Mouse (Mus musculus) stomach, embryonic 15.5 days (tissue): ENCODE data around the gene Parvb. TPM values are rescaled to one million over a fixed set of nuclear protein-coding genes. Genes with fewer than 3 reads are reported as not detected.

Experiments
- ATAC-seq: fragments of 200-750 bp; cut with Nextera tagmentation; 2 replicates; pipeline ENCODE4 v1.8.0; 2017; ENCODE audit warnings: low read depth, moderate number of reproducible peaks, moderate TSS enrichment; ENCODE audit not compliant: insufficient read depth, low FRiP score
- H3K27ac ChIP-seq: fragments of 300-500 bp; sonication (generic); 2 replicates; pipeline ENCODE4 v1.5.1; 2015; ENCODE audit warnings: mild to moderate bottlenecking, inconsistent platforms
- H3K27me3 ChIP-seq: fragments of 300-500 bp; sonication (generic); replicated peaks from 2 replicates; pipeline ENCODE4 v1.6.1; 2015; ENCODE audit warnings: inconsistent platforms
- H3K36me3 ChIP-seq: fragments of 300-500 bp; sonication (generic); 2 replicates; pipeline ENCODE4 v1.6.1; 2015; ENCODE audit warnings: inconsistent platforms
- H3K4me1 ChIP-seq: fragments of 300-500 bp; sonication (generic); 2 replicates; pipeline ENCODE4 v1.6.1; 2015; ENCODE audit warnings: inconsistent platforms
- H3K4me2 ChIP-seq: fragments of 300-500 bp; sonication (generic); 2 replicates; pipeline ENCODE4 v1.6.1; 2015; ENCODE audit warnings: mild to moderate bottlenecking, inconsistent platforms
- H3K4me3 ChIP-seq: fragments of 300-500 bp; sonication (generic); replicated peaks from 2 replicates; pipeline ENCODE4 v1.5.1; 2015; ENCODE audit warnings: inconsistent platforms
- H3K9ac ChIP-seq: fragments of 300-500 bp; sonication (generic); 2 replicates; pipeline ENCODE4 v1.6.1; 2015; ENCODE audit warnings: inconsistent platforms
- H3K9me3 ChIP-seq: fragments of 300-500 bp; sonication (generic); 2 replicates; pipeline ENCODE4 v1.6.1; 2016; ENCODE audit warnings: inconsistent platforms
- WGBS: fragments of 180-500 bp; shearing (Covaris S2); methylation state at CpG from one replicate; pipeline ENCODE4 v1.1.7; 2015; 5-methylcytosine and 5-hydroxymethylcytosine counted together
- polyA plus RNA-seq: library from polyadenylated mRNA; unstranded; fragments of >200 nt; fragmentation: Nextera tagmentation; extraction: Ambion mirVana; gene quantifications from 2 replicates; pipeline ENCODE4 v1.2.1, GENCODE M21; 2015

Parvb gene
- polyA plus RNA-seq, 1 experiment from 2014 or later, result 3.6 TPM

GRCm38 (mm10) chr15:84218783-84219271 is 13.0 kb upstream of the Parvb start:
- 0 out of 2 replicates have a peak, but pooled peaks cover 7% of the 10 kb centered on the region for H3K4me1 ChIP-seq
- peak overlapping the region; percentile 19; the same call in 1 of the 2 replicates for H3K27ac ChIP-seq
- peak; percentile 32; the same call in 1 of the 2 replicates for ATAC-seq
- H3K9ac ChIP-seq, result no peak overlapping the region
- H3K4me3 ChIP-seq, result no peak overlapping the region
- peaks cover 11% of the 10 kb centered on the region for H3K36me3 ChIP-seq
- no peaks in the 10 kb centered on the region for H3K9me3 ChIP-seq
- H3K4me2 ChIP-seq, result no peak overlapping the region
- H3K27me3 ChIP-seq, result no peaks in the 10 kb centered on the region
- 11% methylated on average over 9 of the region's 9 CpGs for WGBS

DNA sequence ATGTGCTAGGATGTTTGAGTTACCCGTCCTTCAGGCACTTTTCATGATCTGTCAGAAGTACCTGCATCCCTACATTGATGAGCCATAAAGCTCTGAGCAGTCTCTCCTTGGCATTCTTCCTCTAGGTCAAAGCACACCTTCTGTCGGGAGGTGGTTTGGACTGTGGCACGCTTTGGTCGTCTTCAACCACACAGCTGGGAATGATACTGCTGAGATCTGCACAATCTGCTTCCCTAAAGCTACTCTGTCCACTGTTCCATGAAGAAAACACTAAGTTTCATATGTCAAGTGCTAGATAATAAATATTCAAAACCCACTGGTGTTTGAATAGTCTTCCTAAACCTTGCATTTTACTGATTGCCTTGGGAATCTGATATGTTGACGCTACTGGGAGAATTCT is 10.3 kb upstream of the Parvb start:
- no peaks in the 10 kb centered on the region for H3K9me3 ChIP-seq
- WGBS, result 70% methylated on average over 5 of the region's 5 CpGs

DNA sequence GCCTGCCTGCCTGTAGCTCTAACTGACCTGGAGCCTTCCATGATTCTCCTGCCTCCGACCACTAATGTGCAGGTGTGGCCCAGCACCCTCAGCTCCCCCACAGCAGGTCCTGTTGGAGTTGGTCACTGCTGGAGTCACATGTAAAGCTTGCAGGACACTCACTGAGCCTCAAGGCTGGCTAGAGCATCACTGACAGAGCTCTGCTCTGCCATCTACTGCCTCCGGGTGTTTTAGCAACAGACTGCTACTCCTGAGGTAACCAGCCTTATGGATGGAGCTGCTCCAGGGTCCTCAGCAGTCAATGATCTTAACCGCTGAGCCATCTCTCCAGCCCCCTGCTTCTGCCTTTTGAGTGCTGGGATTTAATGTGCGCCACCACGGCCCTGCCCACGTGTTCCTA is 8.4 kb upstream of the Parvb start:
- no peaks in the 10 kb centered on the region for H3K9me3 ChIP-seq
- WGBS, result 32% methylated on average over 6 of the region's 6 CpGs
- no peaks in the 10 kb centered on the region for H3K27me3 ChIP-seq
- no peaks in the 10 kb centered on the region for H3K36me3 ChIP-seq
- ATAC-seq, result no peak
- H3K9ac ChIP-seq, result no peak overlapping the region
- H3K4me3 ChIP-seq, result no peak overlapping the region
- no peak overlapping the region for H3K4me2 ChIP-seq
- 0 out of 2 replicates have a peak, but pooled peaks cover 3% of the 10 kb centered on the region for H3K4me1 ChIP-seq
- no peak overlapping the region for H3K27ac ChIP-seq

More for the DNA sequence above, 10.3 kb upstream of the Parvb start:
- no peak overlapping the region for H3K9ac ChIP-seq
- H3K36me3 ChIP-seq, result no peaks in the 10 kb centered on the region
- H3K4me2 ChIP-seq, result no peak overlapping the region
- H3K4me3 ChIP-seq, result no peak overlapping the region
- no peak overlapping the region for H3K27ac ChIP-seq
- H3K4me1 ChIP-seq, result 0 out of 2 replicates have a peak, but pooled peaks cover 7% of the 10 kb centered on the region
- no peaks in the 10 kb centered on the region for H3K27me3 ChIP-seq
- no peak for ATAC-seq

GRCm38 (mm10) chr15:84224779-84225178 is 7.1 kb upstream of the Parvb start:
- Histone ChIP-seq H3K9me3 (no peaks in the 10 kb centered on the region), H3K27ac (no peak overlapping the region), H3K27me3 (no peaks in the 10 kb centered on the region), H3K4me3 (no peak overlapping the region), H3K36me3 (no peaks in the 10 kb centered on the region), H3K9ac (no peak overlapping the region), H3K4me2 (no peak overlapping the region), H3K4me1 (no peaks in the 10 kb centered on the region)
- WGBS, result 38% methylated on average over 10 of the region's 10 CpGs
- ATAC-seq, result no peak

GRCm38 (mm10) chr15:84226918-84227317 is 4.9 kb upstream of the Parvb start:
- no peak overlapping the region for H3K4me2 ChIP-seq
- WGBS, result 82% methylated on average over 15 of the region's 15 CpGs
- H3K27me3 ChIP-seq, result peaks cover 5% of the 10 kb centered on the region; the same call in 1 of the 2 replicates
- no peak overlapping the region for H3K9ac ChIP-seq
- no peak overlapping the region for H3K27ac ChIP-seq
- no peak for ATAC-seq
- no peaks in the 10 kb centered on the region for H3K9me3 ChIP-seq
- no peaks in the 10 kb centered on the region for H3K36me3 ChIP-seq
- peaks cover 13% of the 10 kb centered on the region for H3K4me1 ChIP-seq
- no peak overlapping the region for H3K4me3 ChIP-seq

GRCm38 (mm10) chr15:84230661-84231060 is 1.2 kb upstream of the Parvb start:
- Histone ChIP-seq H3K4me2 (peak overlapping the region; percentile 93), H3K4me3 (no peak overlapping the region), H3K9ac (no peak overlapping the region), H3K4me1 (peaks cover 21% of the 10 kb centered on the region), H3K27me3 (peaks cover 5% of the 10 kb centered on the region; the same call in 1 of the 2 replicates), H3K27ac (peak overlapping the region; percentile 48; the same call in 1 of the 2 replicates), H3K36me3 (no peaks in the 10 kb centered on the region), H3K9me3 (no peaks in the 10 kb centered on the region)
- 21% methylated on average over 5 of the region's 5 CpGs for WGBS
- peak; percentile 56; the same call in 1 of the 2 replicates for ATAC-seq

GRCm38 (mm10) chr15:84231113-84231712 is 630 bp upstream of the Parvb start:
- Histone ChIP-seq H3K36me3 (no peaks in the 10 kb centered on the region), H3K4me1 (peaks cover 21% of the 10 kb centered on the region), H3K9ac (no peak overlapping the region), H3K27ac (peak overlapping the region; percentile 48; the same call in 1 of the 2 replicates), H3K4me2 (peak overlapping the region; percentile 93), H3K4me3 (peak overlapping the region; percentile 51), H3K27me3 (peaks cover 5% of the 10 kb centered on the region; the same call in 1 of the 2 replicates), H3K9me3 (no peaks in the 10 kb centered on the region)
- ATAC-seq, result peak; percentile 77
- 10% methylated on average over 16 of the region's 16 CpGs for WGBS

DNA sequence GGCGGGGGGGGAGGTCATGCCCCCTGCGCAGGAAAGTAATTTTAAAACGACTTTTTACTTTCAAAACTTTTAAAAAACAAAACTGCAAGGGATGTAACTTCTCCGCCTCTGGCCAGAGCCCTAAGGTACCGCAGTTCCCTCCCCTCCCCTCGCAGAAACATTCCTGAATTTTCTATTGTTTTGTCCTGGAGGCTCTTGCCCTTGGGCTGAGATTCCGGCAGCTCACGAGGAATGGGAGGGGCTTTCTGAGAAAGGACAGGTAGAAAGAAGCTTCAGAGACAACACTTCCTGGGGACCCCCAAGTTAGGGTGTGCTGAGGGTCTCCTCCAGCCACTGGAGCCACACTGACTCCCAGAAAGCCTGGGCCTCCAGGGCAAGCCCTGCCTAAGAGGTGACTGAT is 766 bp downstream of the Parvb start:
- Histone ChIP-seq H3K9ac (no peak overlapping the region), H3K36me3 (no peaks in the 10 kb centered on the region), H3K27ac (0 out of 2 replicates have a peak overlapping the region, but pooled peaks have one; percentile 48), H3K9me3 (no peaks in the 10 kb centered on the region), H3K4me1 (peaks cover 21% of the 10 kb centered on the region), H3K27me3 (peaks cover 5% of the 10 kb centered on the region; the same call in 1 of the 2 replicates), H3K4me3 (peak overlapping the region; percentile 51), H3K4me2 (peak overlapping the region; percentile 93)
- ATAC-seq, result no peak
- WGBS, result 26% methylated on average over 8 of the region's 8 CpGs

DNA sequence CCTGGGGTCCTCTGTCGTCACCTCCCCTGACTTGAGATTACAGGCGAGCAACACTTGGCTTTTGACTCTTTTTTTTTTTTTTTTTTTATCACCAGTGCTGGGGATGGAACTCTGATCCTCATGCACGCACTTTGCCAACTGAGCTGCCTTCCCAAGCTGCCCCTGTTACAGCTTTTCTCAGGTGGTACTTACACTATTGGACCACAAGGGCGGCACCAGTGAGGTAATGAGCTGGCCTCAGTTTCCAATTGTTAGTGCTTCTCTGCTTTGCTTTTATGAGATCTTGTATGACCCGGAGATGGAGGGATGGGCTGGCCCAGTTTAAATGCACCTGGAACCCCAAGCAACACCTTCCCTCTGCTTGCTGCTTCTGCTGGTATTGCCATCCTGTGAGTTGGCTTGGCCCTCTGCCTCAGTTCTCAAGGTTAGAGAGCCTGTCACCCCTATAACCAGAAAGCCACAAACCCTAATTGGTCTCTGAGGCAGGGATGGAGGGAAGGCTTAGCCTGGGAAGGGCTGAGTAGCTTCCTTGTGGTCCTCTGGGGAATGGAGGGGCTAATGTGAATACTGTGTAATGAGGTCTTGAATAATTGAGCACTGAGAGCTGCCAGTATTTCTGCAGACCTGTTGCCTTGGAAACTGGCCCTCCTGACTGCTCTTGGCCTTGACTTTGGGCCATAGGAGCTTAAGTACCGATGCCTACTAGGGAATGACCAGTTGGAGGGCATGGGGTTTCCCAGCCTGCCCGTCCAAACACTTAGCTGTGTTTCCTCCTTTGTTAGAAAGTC is 3.1 kb downstream of the Parvb start:
- Histone ChIP-seq H3K27ac (no peak overlapping the region), H3K27me3 (peaks cover 5% of the 10 kb centered on the region; the same call in 1 of the 2 replicates)

GRCm38 (mm10) chr15:84235646-84236045 is 3.8 kb downstream of the Parvb start:
- Histone ChIP-seq H3K4me3 (no peak overlapping the region), H3K27me3 (peaks cover 5% of the 10 kb centered on the region; the same call in 1 of the 2 replicates), H3K27ac (no peak overlapping the region), H3K9me3 (no peaks in the 10 kb centered on the region), H3K9ac (no peak overlapping the region), H3K36me3 (no peaks in the 10 kb centered on the region), H3K4me1 (peaks cover 33% of the 10 kb centered on the region), H3K4me2 (no peak overlapping the region)
- ATAC-seq, result peak; percentile 7; the same call in 1 of the 2 replicates
- 77% methylated on average over 7 of the region's 7 CpGs for WGBS

More for the DNA sequence above, 3.1 kb downstream of the Parvb start:
- 84% methylated on average over 7 of the region's 7 CpGs for WGBS
- H3K4me3 ChIP-seq, result no peak overlapping the region
- H3K9me3 ChIP-seq, result no peaks in the 10 kb centered on the region
- H3K9ac ChIP-seq, result no peak overlapping the region
- H3K36me3 ChIP-seq, result no peaks in the 10 kb centered on the region
- peaks cover 33% of the 10 kb centered on the region for H3K4me1 ChIP-seq
- H3K4me2 ChIP-seq, result no peak overlapping the region
- ATAC-seq, result no peak

GRCm38 (mm10) chr15:84238552-84238951 is 6.7 kb downstream of the Parvb start:
- Histone ChIP-seq H3K9ac (no peak overlapping the region), H3K27me3 (no peaks in the 10 kb centered on the region), H3K27ac (no peak overlapping the region), H3K4me1 (peaks cover 12% of the 10 kb centered on the region), H3K36me3 (no peaks in the 10 kb centered on the region), H3K4me3 (0 out of 2 replicates have a peak overlapping the region, but pooled peaks have one; percentile 3), H3K9me3 (no peaks in the 10 kb centered on the region), H3K4me2 (peak overlapping the region; percentile 37)
- 20% methylated on average over 15 of the region's 15 CpGs for WGBS
- no peak for ATAC-seq
